Mouse (Mus musculus) monocyte, adult 59 days (primary cell): ENCODE results near the gene Gorasp2. TPM values are rescaled to one million over a fixed set of nuclear protein-coding genes. Genes with fewer than 3 reads are reported as not detected.

Experiments used
- total RNA-seq, 2 experiments: library from RNA; stranded (reverse); gene quantifications; one replicate each; pipeline ENCODE4 v1.2.4; 2023

Gene Gorasp2
- total RNA-seq, result 10 to 100 TPM; 77.9 to 81.5 TPM

DNA sequence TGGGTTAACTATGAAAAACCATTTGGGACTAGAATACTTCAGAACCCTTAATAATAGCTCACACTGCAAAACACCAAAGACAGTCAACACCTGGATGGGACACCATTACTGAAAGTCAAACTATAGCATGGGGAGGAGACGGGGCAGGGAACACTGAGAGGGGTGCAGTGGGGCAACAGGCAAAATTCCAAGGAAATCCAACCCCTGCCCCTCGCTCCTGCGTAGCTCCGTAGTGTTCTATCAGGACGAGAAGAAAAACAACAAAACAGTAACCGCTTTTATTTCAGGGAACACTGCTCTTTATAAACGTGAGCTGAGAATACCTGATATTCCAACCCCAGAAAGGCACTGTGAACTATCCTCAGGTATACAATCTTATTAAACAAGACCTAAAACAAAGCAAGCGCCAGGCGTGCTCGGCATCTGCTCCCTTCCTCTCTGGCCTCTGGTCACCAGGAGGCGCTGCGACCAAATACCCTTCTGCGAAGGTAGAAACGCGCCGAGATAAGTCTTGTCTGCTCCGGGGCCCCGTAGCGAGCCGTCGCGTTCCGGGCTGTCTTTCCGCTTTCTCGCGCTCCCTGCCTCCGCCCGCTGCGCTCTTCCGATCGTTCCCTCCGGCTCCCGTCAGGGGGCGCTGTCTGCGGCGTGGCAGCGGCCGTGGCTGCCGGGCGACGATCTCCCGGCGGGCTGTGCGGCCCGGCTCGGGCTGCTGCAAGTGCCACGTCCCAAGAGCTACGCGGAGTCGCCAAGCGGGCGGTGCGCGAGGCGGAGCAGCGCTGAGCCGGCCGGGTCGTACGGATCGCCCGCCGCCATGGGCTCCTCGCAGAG, at the start of gene Gorasp2:
TSS of gene Gorasp2 (plus strand) at position 690 of the 828 bp plus-strand sequence.

DNA sequence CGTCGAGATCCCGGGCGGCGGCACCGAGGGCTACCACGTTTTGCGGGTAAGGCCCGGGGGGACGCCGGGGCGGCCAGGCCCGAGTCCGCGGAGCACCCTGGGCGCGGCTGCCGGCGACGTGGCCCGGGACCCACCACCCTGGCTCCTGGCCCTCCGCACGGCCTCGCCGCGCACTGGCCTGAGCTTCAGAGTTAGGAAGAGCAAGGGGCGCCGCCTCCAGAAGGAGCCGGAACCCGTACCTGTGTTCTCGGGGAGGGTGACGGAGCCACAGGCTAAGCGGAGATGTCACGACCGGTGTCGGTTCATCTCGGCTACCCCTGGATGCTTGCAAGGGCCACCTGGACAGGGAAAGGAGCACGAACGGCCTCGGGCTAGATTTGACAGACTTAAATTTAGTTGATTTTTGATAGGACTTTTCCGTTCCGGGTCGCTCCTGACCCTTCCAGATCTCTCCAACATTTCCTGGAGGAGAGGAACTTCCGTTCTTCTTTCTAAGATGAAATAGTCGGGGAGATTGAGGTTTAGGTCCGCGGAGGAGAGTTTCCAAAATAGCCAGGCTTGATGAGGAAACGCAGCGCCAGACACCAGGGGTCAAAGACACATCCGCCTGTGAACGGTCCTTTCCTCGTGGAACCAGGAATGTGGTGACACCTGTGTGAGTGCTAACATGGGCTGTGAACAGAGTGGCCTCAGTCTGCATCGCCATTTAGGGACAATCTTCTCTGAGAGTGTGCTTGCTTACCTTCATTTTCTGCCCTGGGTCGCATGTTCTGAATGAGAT, 529 bp downstream of the Gorasp2 start, which contains the start of gene Gm26558:
TSS of gene Gm26558 (minus strand) at position 394 of the 781 bp plus-strand sequence.

Other genes starting within 250 kb of the Gorasp2 start
- gene Sp5, start 186.7 kb upstream of the Gorasp2 start, total RNA-seq, result not detected
- not detected for gene Erich2, start 152.8 kb upstream of the Gorasp2 start, total RNA-seq
- under 1 TPM; 0.33 to 0.37 TPM for gene Gad1, start 108.5 kb upstream of the Gorasp2 start, total RNA-seq
- not detected for gene Gm26558, start 532 bp downstream of the Gorasp2 start, total RNA-seq
- 10 to 100 TPM; 62.3 to 68.3 TPM for gene Tlk1, start 164.2 kb downstream of the Gorasp2 start, total RNA-seq